Mouse (Mus musculus): Measurements from ENCODE around the gene Cops3. TPM values are rescaled to one million over a fixed set of nuclear protein-coding genes. Genes with fewer than 3 reads are reported as not detected.

The Cops3 gene
- polyA plus RNA-seq, 1 experiment, result 9.5 TPM

DNA sequence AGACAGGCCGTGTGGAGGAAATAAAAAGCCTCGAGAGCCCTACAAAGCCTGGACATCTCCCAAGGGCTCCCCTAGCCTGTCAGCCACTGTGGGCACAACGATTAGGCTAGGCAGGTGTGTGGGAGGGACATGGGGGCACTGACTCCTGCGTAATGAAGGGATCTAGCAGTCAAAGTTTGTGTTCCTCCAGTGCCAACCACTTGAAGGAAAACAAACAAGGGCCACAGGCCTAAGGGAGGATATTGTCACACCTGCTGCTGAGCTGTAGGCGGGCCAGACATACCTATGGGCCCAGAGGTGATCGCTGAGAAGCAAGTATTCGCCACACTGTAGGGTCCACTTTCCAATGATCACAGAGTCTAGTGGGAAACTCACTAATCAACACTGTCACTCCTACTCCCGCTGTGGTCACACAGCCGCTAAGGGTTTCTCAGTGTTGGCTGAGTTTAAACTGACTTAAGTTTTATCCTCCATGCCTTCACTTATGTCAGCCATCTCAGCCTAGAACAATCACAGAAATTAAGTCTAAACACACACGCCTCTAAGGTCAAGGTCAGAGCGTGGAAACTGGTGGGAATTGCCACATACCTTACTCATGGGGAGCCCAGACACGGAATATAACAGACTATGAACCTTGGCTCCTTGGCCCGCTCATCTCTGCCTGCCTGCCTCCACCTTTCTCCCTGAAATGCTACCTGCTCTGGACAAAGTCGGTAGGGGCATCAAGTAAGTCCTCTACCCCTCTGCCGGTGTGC is 53.0 kb downstream of the Cops3 start:
- Histone ChIP-seq H3K27me3 (ENCODE audit: control insufficient read depth, insufficient read depth, low read length) (no peaks in the 10 kb centered on the region), H3K4me3 (ENCODE audit: low read depth, low read length) (peak overlapping the region; percentile 55), H3K36me3 (ENCODE audit: control insufficient read depth, insufficient read depth, low read length) (no peaks in the 10 kb centered on the region), H3K4me1 (ENCODE audit: control insufficient read depth, insufficient read depth, insufficient read length, low read length) (peaks cover 9% of the 10 kb centered on the region), H3K27ac (ENCODE audit: insufficient read depth, low read depth, low read length) (no peak overlapping the region)
- TF ChIP-seq CTCF (IDR thresholded peaks at IDR 0.05; ENCODE audit: extremely low read depth, insufficient read length, insufficient replicate concordance, low read depth, low read length), result no peak
- no peak for TF ChIP-seq POLR2A (IDR thresholded peaks at IDR 0.05; ENCODE audit: low read depth, low read length)
- 22% methylated on average over 15 of the region's 15 CpGs for WGBS

DNA sequence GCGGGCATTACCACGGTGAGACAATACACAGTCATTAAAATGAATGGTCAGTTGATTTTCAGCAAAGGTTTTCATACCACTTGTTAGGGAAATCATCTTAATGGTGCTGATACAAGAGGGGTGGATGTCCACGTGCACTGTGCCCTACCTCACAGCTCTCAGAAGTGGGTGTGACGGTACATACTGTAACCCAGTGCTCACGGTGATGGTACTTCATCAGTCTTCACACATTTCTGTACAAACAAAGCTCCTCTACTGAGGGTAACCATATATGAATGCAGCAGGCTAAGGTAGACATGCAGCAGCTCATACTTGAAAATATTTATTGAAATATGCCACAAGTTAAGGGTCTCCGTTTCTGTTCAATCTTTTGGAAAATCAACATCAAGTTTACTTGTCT is 56.0 kb downstream of the Cops3 start:
- TF ChIP-seq POLR2A (IDR thresholded peaks at IDR 0.05; ENCODE audit: low read depth, low read length), result no peak
- no peak for TF ChIP-seq CTCF (IDR thresholded peaks at IDR 0.05; ENCODE audit: extremely low read depth, insufficient read length, insufficient replicate concordance, low read depth, low read length)
- Histone ChIP-seq H3K36me3 (ENCODE audit: control insufficient read depth, insufficient read depth, low read length) (no peaks in the 10 kb centered on the region), H3K4me3 (ENCODE audit: low read depth, low read length) (no peak overlapping the region), H3K4me1 (ENCODE audit: control insufficient read depth, insufficient read depth, insufficient read length, low read length) (peaks cover 9% of the 10 kb centered on the region), H3K27me3 (ENCODE audit: control insufficient read depth, insufficient read depth, low read length) (no peaks in the 10 kb centered on the region), H3K27ac (ENCODE audit: insufficient read depth, low read depth, low read length) (no peak overlapping the region)
- WGBS, result 76% methylated on average over 6 of the region's 6 CpGs

DNA sequence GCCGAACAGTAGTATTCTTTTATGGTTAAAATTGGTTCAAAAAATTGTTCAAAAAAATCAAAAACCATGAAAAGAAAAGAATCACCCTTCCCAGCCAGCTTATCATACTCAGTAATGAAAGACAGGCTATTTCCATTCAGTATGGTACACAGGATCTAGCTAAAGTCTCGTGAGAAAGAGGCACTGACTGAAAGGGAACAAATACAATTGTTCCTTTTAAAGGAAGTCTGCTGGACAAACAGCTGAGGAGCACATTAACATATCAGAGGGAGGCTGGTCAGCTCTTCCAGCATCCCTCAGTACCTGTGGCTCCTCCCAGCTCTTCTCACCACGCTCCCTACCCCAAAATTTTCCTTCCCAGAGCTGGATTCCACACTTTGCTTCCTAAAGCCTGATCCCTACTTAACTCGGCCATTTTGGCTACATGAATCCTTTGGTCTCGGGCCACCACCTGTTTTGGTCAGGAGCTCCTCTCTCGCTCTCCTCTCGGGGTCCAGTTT is 57.5 kb downstream of the Cops3 start:
- no peak overlapping the region for H3K27ac ChIP-seq (ENCODE audit: insufficient read depth, low read depth, low read length)
- no peak for TF ChIP-seq CTCF (IDR thresholded peaks at IDR 0.05; ENCODE audit: extremely low read depth, insufficient read length, insufficient replicate concordance, low read depth, low read length)
- WGBS, result 88% methylated on average over 7 of the region's 7 CpGs
- peaks cover 5% of the 10 kb centered on the region for H3K36me3 ChIP-seq (ENCODE audit: control insufficient read depth, insufficient read depth, low read length)
- H3K4me3 ChIP-seq (ENCODE audit: low read depth, low read length), result no peak overlapping the region
- peaks cover 3% of the 10 kb centered on the region; the same call in 1 of the 2 replicates for H3K4me1 ChIP-seq (ENCODE audit: control insufficient read depth, insufficient read depth, insufficient read length, low read length)
- no peaks in the 10 kb centered on the region for H3K27me3 ChIP-seq (ENCODE audit: control insufficient read depth, insufficient read depth, low read length)

DNA sequence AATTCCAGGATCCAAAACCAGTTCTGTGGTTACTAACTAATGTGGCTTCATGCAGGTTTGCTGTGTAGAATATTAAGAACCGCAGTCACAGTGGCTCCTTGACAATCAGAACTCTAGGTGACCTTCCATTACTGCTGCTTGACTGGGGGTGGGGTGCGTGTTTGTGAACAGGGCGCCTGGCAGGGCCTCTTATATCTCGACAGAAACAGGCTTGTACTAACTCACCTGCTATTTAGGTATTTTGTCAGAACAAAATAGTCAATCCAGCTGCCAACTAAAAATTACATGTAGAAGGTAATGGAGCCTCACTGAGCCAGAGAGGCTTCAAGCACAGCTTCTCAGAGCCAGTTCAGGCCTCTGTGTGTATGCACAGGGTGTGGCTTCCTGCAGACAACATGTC is 59.4 kb downstream of the Cops3 start:
- 74% methylated on average over 4 of the region's 4 CpGs for WGBS
- no peak overlapping the region for H3K27ac ChIP-seq (ENCODE audit: insufficient read depth, low read depth, low read length)
- H3K4me1 ChIP-seq (ENCODE audit: control insufficient read depth, insufficient read depth, insufficient read length, low read length), result no peaks in the 10 kb centered on the region
- no peaks in the 10 kb centered on the region for H3K27me3 ChIP-seq (ENCODE audit: control insufficient read depth, insufficient read depth, low read length)
- no peak overlapping the region for H3K4me3 ChIP-seq (ENCODE audit: low read depth, low read length)
- peaks cover 17% of the 10 kb centered on the region for H3K36me3 ChIP-seq (ENCODE audit: control insufficient read depth, insufficient read depth, low read length)
- TF ChIP-seq CTCF (IDR thresholded peaks at IDR 0.05; ENCODE audit: extremely low read depth, insufficient read length, insufficient replicate concordance, low read depth, low read length) (no peak), POLR2A (IDR thresholded peaks at IDR 0.05; ENCODE audit: low read depth, low read length) (no peak)

DNA sequence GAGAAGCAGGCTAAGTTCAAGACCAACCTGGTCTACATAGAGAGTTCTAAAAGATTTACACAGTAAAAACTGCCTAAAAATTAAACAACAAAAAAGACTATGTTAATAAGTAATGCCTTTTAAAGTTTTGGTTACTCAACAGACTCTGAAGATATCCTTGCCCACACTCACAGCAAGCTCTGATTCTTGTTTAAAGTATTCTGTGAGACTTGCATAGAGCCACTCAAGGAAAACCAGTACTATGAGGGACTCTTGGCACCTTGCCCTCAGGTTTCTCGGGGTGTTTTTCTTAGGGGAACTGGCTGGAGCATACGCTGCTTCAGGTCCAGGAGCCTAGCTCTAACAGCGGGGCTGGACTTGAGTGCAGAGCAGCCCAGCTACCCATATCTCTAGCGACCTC is 60.2 kb downstream of the Cops3 start:
- peaks cover 20% of the 10 kb centered on the region for H3K36me3 ChIP-seq (ENCODE audit: control insufficient read depth, insufficient read depth, low read length)
- WGBS, result 83% methylated on average over 4 of the region's 4 CpGs
- H3K4me3 ChIP-seq (ENCODE audit: low read depth, low read length), result no peak overlapping the region
- TF ChIP-seq CTCF (IDR thresholded peaks at IDR 0.05; ENCODE audit: extremely low read depth, insufficient read length, insufficient replicate concordance, low read depth, low read length) (no peak), POLR2A (IDR thresholded peaks at IDR 0.05; ENCODE audit: low read depth, low read length) (no peak)
- H3K4me1 ChIP-seq (ENCODE audit: control insufficient read depth, insufficient read depth, insufficient read length, low read length), result no peaks in the 10 kb centered on the region
- H3K27me3 ChIP-seq (ENCODE audit: control insufficient read depth, insufficient read depth, low read length), result no peaks in the 10 kb centered on the region
- H3K27ac ChIP-seq (ENCODE audit: insufficient read depth, low read depth, low read length), result no peak overlapping the region

DNA sequence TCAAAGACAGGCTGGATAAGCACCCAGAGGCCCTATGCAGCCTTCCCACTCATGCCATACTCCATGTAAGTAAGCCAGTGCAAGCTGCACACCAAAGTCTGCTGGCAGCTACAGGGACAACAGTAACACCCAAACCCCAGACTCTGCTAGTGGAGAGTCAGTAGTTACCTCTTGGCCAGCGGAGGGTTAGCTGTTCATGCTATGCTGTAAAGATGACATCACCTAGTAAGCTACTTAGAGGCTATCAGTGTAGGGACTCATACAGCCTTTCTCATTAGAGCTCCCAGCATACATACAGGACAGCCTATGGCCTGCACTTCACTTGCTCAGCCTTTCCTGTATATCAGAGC is 60.8 kb downstream of the Cops3 start:
- Histone ChIP-seq H3K4me3 (ENCODE audit: low read depth, low read length) (no peak overlapping the region), H3K4me1 (ENCODE audit: control insufficient read depth, insufficient read depth, insufficient read length, low read length) (no peaks in the 10 kb centered on the region), H3K27me3 (ENCODE audit: control insufficient read depth, insufficient read depth, low read length) (no peaks in the 10 kb centered on the region), H3K27ac (ENCODE audit: insufficient read depth, low read depth, low read length) (no peak overlapping the region), H3K36me3 (ENCODE audit: control insufficient read depth, insufficient read depth, low read length) (peaks cover 24% of the 10 kb centered on the region)
- no peak for TF ChIP-seq CTCF (IDR thresholded peaks at IDR 0.05; ENCODE audit: extremely low read depth, insufficient read length, insufficient replicate concordance, low read depth, low read length)
- TF ChIP-seq POLR2A (IDR thresholded peaks at IDR 0.05; ENCODE audit: low read depth, low read length), result no peak
- 76% methylated on average over 1 of the region's 1 CpGs for WGBS

DNA sequence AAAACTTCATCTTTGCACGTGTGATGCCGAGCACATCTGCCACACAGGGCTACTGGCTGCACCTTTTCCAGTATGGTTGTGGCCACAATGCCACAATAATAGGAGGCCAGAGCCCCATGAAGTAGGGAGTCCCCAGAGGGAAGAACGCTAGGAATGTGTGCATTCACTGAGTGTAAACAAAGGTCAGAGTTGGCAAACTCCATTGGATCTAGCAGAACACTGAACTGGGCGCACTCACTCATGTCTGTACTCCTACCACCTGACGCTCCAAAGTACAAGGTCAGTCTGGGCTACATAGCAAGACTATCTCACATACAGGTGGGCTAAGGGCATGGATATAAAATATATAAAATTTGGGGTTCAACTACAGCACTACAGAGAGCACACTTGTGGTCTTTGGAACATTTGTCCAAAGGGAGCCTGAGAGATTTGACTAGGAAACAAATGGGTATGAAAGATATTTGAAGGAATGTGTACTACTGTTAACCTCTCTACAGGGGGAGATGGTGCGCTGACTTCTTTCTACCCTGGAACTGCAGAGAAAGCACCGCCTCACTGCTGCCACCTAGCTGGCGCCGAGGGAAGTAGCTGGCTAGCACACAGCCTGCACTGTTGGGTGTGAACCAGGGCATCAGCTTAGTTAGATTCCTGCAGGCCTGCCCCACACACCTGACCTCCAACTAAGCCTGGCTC is 61.3 kb downstream of the Cops3 start:
- TF ChIP-seq POLR2A (IDR thresholded peaks at IDR 0.05; ENCODE audit: low read depth, low read length) (no peak), CTCF (IDR thresholded peaks at IDR 0.05; ENCODE audit: extremely low read depth, insufficient read length, insufficient replicate concordance, low read depth, low read length) (peak; percentile 97)
- Histone ChIP-seq H3K4me1 (ENCODE audit: control insufficient read depth, insufficient read depth, insufficient read length, low read length) (no peaks in the 10 kb centered on the region), H3K27ac (ENCODE audit: insufficient read depth, low read depth, low read length) (no peak overlapping the region), H3K36me3 (ENCODE audit: control insufficient read depth, insufficient read depth, low read length) (peaks cover 27% of the 10 kb centered on the region), H3K27me3 (ENCODE audit: control insufficient read depth, insufficient read depth, low read length) (no peaks in the 10 kb centered on the region), H3K4me3 (ENCODE audit: low read depth, low read length) (no peak overlapping the region)
- 55% methylated on average over 9 of the region's 9 CpGs for WGBS
